Mouse (Mus musculus): ENCODE results near the gene Timm13. TPM values are rescaled to one million over a fixed set of nuclear protein-coding genes. Genes with fewer than 3 reads are reported as not detected.
A peak's percentile ranks its signal among the peaks of the same experiment; 100 is the strongest.

Timm13 gene
- polyA plus RNA-seq, 1 experiment from 2014 or later: 309 TPM

DNA sequence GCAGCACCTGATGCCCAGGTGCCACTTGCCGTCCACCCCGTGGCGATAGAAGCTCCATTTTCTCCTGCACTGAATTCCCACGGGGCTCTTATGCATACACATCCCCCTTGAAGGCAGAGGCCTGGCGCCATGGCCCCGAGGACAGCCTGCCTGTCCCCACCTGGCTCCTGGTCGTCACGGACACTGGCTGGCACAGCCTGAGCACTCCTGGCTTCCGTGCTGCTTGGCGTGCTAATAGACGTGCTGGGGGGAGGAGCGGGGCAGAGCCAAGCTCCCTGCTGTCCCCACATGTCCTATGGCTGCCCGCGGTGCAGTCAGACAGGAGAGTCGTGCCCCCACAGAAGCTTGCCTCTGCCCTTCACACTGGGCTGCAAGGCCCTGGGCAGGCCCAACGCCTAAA, 36.3 kb downstream of the Timm13 start:
- H3K27me3 ChIP-seq (ENCODE audit: control insufficient read depth, insufficient read depth, low read length): no peaks in the 10 kb centered on the region
- H3K9me3 ChIP-seq (replicated peaks; ENCODE audit: control insufficient read depth, low read length): no peaks in the 10 kb centered on the region
- no peaks in the 10 kb centered on the region for H3K4me1 ChIP-seq (ENCODE audit: control insufficient read depth, insufficient read depth, low read length)
- no peak overlapping the region for H3K27ac ChIP-seq (ENCODE audit: low read length)
- ATAC-seq (ENCODE audit: insufficient read depth, low FRiP score): no peak
- H3K36me3 ChIP-seq (ENCODE audit: control insufficient read depth, insufficient read depth, low read length): peaks cover 11% of the 10 kb centered on the region; the same call in 1 of the 2 replicates
- H3K4me2 ChIP-seq (ENCODE audit: low read depth, low read length): no peak overlapping the region
- 87% methylated on average over 16 of the region's 16 CpGs for WGBS
- H3K4me3 ChIP-seq (replicated peaks; ENCODE audit: low read length): no peak overlapping the region
- no peak overlapping the region for H3K9ac ChIP-seq (ENCODE audit: low read length)

DNA sequence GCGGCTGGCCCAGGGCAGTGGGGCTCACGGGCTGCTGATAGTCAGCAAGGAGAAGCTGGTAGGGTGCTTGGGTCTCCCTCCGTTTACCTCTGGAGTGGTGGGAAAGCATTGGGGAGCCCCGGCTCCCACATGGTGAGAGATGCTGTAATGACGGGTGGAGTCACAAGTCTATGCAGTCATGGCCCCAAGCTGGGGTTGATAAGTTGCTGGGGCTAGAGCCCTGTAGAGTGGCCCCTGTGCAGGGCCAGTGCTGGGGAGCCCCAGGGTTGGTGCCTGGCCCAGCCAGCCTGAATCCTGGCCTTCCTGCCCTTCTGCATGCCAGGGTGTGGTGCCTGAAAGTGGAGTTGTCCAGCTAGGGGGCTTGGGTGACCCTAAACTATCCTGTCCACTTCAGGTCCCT, 38.5 kb downstream of the Timm13 start:
- Histone ChIP-seq H3K4me1 (ENCODE audit: control insufficient read depth, insufficient read depth, low read length) (peaks cover 9% of the 10 kb centered on the region; the same call in 1 of the 2 replicates), H3K27me3 (ENCODE audit: control insufficient read depth, insufficient read depth, low read length) (no peaks in the 10 kb centered on the region), H3K4me3 (replicated peaks; ENCODE audit: low read length) (no peak overlapping the region), H3K27ac (ENCODE audit: low read length) (no peak overlapping the region), H3K36me3 (ENCODE audit: control insufficient read depth, insufficient read depth, low read length) (peaks cover 7% of the 10 kb centered on the region; the same call in 1 of the 2 replicates), H3K9me3 (replicated peaks; ENCODE audit: control insufficient read depth, low read length) (no peaks in the 10 kb centered on the region), H3K4me2 (ENCODE audit: low read depth, low read length) (no peak overlapping the region), H3K9ac (ENCODE audit: low read length) (no peak overlapping the region)
- no peak for ATAC-seq (ENCODE audit: insufficient read depth, low FRiP score)
- WGBS: 91% methylated on average over 5 of the region's 5 CpGs

DNA sequence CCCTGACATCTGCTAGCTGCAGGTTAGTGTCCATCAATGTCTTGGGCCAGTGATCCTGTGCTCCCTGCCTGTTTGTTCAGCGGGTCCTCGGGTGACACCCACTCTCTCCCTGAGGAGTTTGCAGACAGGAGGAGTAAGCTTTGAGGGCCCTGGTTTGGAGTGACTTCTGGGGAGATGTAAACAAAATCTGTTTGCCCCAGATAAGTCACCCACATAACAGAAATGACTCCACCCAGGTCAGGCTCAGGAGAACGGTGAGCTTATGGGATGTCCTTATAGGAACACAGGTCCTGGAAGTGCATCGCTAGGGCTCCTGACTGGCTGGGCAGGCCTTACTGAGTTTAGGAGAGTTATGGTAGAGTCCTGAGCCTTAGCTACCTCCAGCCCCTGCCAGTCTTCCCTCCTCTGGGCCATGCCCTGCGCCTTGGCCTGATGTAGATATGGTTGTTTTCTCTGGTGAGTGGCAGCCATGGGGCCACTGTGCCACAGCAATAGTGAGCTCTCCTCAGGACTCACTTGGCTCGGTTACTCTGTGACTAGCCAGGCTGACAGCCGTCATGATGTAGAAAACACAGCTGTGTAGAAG, 42.3 kb downstream of the Timm13 start:
- Histone ChIP-seq H3K27ac (ENCODE audit: low read length) (peak overlapping the region; percentile 1; the same call in 1 of the 2 replicates), H3K9me3 (replicated peaks; ENCODE audit: control insufficient read depth, low read length) (no peaks in the 10 kb centered on the region), H3K4me1 (ENCODE audit: control insufficient read depth, insufficient read depth, low read length) (peaks cover 34% of the 10 kb centered on the region), H3K4me2 (ENCODE audit: low read depth, low read length) (no peak overlapping the region), H3K9ac (ENCODE audit: low read length) (peak overlapping the region; percentile 9; the same call in 1 of the 2 replicates), H3K27me3 (ENCODE audit: control insufficient read depth, insufficient read depth, low read length) (no peaks in the 10 kb centered on the region), H3K36me3 (ENCODE audit: control insufficient read depth, insufficient read depth, low read length) (0 out of 2 replicates have a peak, but pooled peaks cover 7% of the 10 kb centered on the region), H3K4me3 (replicated peaks; ENCODE audit: low read length) (no peak overlapping the region)
- ATAC-seq (ENCODE audit: insufficient read depth, low FRiP score): no peak
- WGBS: 62% methylated on average over 7 of the region's 7 CpGs

DNA sequence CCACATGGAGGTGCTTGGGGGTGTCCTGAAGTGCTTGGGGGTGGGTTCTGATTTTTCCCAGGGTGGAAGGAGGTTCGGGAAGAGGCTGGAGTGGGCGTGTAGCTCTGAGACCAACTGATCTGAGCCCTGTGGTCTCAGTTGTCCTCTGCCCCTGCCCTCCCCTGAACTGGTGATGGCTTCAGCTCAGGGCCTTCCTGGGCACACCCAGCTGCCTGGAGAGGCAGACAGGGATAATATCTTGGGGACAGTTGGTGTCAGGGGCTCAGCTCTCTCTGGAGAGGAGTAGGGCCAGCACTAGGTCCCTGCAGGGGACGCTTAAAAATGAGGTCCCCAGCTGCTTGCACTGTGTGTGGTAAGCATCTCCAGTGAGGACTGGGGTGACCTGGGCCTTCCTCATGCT, 42.9 kb downstream of the Timm13 start:
- 57% methylated on average over 3 of the region's 3 CpGs for WGBS
- Histone ChIP-seq H3K27ac (ENCODE audit: low read length) (peak overlapping the region; percentile 1), H3K4me3 (replicated peaks; ENCODE audit: low read length) (no peak overlapping the region), H3K4me2 (ENCODE audit: low read depth, low read length) (no peak overlapping the region), H3K4me1 (ENCODE audit: control insufficient read depth, insufficient read depth, low read length) (peaks cover 34% of the 10 kb centered on the region), H3K36me3 (ENCODE audit: control insufficient read depth, insufficient read depth, low read length) (0 out of 2 replicates have a peak, but pooled peaks cover 5% of the 10 kb centered on the region), H3K27me3 (ENCODE audit: control insufficient read depth, insufficient read depth, low read length) (no peaks in the 10 kb centered on the region), H3K9me3 (replicated peaks; ENCODE audit: control insufficient read depth, low read length) (no peaks in the 10 kb centered on the region), H3K9ac (ENCODE audit: low read length) (0 out of 2 replicates have a peak overlapping the region, but pooled peaks have one; percentile 9)
- no peak for ATAC-seq (ENCODE audit: insufficient read depth, low FRiP score)

DNA sequence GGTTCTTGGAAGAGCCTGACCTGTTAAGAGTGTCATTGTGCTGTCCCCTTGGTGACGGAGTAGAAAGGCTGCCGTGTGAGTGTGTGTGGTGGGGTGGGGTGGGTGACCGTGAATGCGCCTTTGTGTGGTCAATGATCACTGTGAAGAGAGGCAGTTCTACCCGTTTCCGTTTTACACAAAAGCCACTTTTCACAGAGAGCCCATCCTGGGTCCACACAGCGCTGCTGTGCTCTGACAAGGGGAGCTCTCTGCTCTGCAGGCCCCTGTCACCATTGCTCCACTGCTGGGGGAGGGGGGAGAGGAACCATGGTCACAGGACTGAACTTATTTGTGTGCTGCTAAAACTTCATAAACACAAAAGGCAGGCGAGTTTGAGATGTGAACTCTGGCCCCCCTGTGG, 43.4 kb downstream of the Timm13 start:
- Histone ChIP-seq H3K4me2 (ENCODE audit: low read depth, low read length) (no peak overlapping the region), H3K9me3 (replicated peaks; ENCODE audit: control insufficient read depth, low read length) (no peaks in the 10 kb centered on the region), H3K27ac (ENCODE audit: low read length) (peak overlapping the region; percentile 1), H3K4me1 (ENCODE audit: control insufficient read depth, insufficient read depth, low read length) (peaks cover 34% of the 10 kb centered on the region), H3K27me3 (ENCODE audit: control insufficient read depth, insufficient read depth, low read length) (no peaks in the 10 kb centered on the region), H3K36me3 (ENCODE audit: control insufficient read depth, insufficient read depth, low read length) (0 out of 2 replicates have a peak, but pooled peaks cover 2% of the 10 kb centered on the region), H3K4me3 (replicated peaks; ENCODE audit: low read length) (no peak overlapping the region), H3K9ac (ENCODE audit: low read length) (peak overlapping the region; percentile 47; the same call in 1 of the 2 replicates)
- WGBS: 58% methylated on average over 8 of the region's 8 CpGs
- no peak for ATAC-seq (ENCODE audit: insufficient read depth, low FRiP score)

DNA sequence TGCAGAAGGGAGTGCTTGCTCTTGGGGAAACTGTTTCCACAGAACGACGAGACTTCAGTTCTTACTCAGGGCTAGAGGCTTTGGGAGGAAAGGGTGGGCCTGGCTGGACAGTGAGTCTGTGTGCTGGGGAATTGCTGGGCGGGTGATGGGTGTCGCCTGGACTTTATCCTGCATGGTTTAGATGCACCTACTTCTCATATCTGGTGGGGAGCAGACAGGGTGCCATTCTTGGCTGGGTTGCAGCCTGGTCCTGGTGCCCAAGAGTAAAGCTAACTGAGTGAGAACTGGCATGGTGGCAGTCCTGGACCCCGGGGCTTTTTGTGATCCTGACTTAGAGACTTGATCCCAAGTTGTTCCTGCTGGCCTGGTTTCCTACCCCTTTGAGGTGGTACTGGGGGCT, 43.9 kb downstream of the Timm13 start:
- 73% methylated on average over 5 of the region's 5 CpGs for WGBS
- H3K36me3 ChIP-seq (ENCODE audit: control insufficient read depth, insufficient read depth, low read length): no peaks in the 10 kb centered on the region
- H3K9me3 ChIP-seq (replicated peaks; ENCODE audit: control insufficient read depth, low read length): no peaks in the 10 kb centered on the region
- peak overlapping the region; percentile 47; the same call in 1 of the 2 replicates for H3K9ac ChIP-seq (ENCODE audit: low read length)
- no peak overlapping the region for H3K4me3 ChIP-seq (replicated peaks; ENCODE audit: low read length)
- H3K4me2 ChIP-seq (ENCODE audit: low read depth, low read length): no peak overlapping the region
- no peaks in the 10 kb centered on the region for H3K27me3 ChIP-seq (ENCODE audit: control insufficient read depth, insufficient read depth, low read length)
- H3K4me1 ChIP-seq (ENCODE audit: control insufficient read depth, insufficient read depth, low read length): peaks cover 34% of the 10 kb centered on the region
- no peak for ATAC-seq (ENCODE audit: insufficient read depth, low FRiP score)
- H3K27ac ChIP-seq (ENCODE audit: low read length): no peak overlapping the region

DNA sequence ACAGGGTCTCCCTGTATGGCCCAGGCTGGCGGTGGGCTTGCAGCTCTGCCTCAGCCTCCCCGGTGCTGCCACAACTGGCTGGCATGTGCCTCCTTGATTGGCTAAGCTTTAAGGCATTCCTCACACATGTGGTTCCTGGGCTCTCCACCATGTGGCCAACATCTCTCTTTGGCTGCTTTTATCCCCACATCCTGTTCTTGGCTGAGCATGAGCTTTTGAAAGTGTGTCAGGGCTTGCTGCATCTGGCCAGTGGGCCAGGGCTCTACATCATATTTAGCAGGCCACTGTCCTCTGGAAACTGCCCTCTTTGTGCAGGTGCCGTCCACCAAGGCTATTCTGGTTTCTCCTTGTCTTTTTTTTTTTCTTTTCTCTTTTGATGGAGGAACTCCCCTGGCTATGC, 44.5 kb downstream of the Timm13 start:
- no peak for ATAC-seq (ENCODE audit: insufficient read depth, low FRiP score)
- 60% methylated on average over 3 of the region's 3 CpGs for WGBS
- no peaks in the 10 kb centered on the region for H3K27me3 ChIP-seq (ENCODE audit: control insufficient read depth, insufficient read depth, low read length)
- H3K4me3 ChIP-seq (replicated peaks; ENCODE audit: low read length): peak overlapping the region; percentile 90
- peaks cover 34% of the 10 kb centered on the region for H3K4me1 ChIP-seq (ENCODE audit: control insufficient read depth, insufficient read depth, low read length)
- H3K36me3 ChIP-seq (ENCODE audit: control insufficient read depth, insufficient read depth, low read length): peaks cover 3% of the 10 kb centered on the region; the same call in 1 of the 2 replicates
- no peaks in the 10 kb centered on the region for H3K9me3 ChIP-seq (replicated peaks; ENCODE audit: control insufficient read depth, low read length)
- H3K9ac ChIP-seq (ENCODE audit: low read length): peak overlapping the region; percentile 93
- H3K4me2 ChIP-seq (ENCODE audit: low read depth, low read length): peak overlapping the region; percentile 98; the same call in 1 of the 2 replicates
- H3K27ac ChIP-seq (ENCODE audit: low read length): no peak overlapping the region

DNA sequence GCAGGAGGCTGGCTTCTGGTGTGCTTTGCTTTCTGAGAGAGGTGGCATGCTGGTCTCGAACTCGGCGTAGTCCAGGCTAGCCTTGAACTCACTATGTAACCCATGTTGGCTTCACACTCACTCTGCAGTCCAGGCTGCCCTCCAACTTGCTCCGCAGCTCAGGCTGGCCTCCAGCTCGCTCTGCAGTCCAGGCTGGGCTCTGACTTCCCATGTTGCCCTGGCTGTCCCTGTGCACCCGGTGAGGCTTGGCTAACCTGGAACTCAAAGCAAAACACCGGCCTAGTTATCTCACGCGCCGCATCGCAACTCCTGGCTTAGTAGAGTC, 45.1 kb downstream of the Timm13 start:
- ATAC-seq (ENCODE audit: insufficient read depth, low FRiP score): no peak; the same call in 1 of the 2 replicates
- WGBS: 17% methylated on average over 10 of the region's 11 CpGs

DNA sequence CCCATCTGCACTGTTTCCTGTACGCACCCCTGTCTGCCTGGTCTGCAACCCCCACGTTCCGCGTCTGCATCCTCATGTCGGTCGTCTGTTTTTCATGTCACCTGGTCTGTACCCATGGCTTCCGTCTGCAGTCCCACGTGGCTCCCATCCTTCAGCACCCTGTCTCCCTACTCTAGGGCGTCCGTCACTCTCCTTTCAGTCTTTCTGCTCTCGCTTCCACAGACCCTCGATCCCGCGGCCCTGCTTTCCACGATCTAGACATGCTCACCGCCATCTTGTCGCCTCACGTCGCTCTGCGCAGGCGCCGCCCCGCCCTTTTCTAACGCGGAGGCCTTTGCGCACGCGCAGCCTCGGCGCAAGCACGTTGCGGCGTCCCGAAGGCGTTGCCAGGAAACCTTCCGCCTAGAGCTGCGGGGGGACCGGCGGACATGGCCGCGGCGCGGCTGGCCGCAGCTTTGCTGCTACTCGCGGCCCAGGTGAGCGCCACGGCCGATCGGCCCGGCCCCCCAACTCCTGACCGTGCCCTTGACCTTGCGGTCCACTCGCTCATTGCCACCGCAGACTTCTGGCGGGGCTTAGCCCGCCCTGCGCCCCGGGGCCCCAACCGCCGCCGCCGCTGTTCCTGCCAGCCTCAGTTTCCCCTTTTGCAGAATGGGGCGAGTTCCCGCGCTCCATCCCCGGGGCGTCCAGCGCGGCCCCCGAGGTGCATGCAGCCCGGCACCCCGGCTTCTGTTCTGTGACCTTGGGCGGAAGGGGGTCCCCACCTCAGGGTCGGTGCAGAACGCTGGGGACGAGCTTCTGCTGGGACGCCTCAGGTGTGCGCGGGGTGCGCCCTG, 45.6 kb downstream of the Timm13 start, which contains the start of the genes Lsm7 and Sppl2b:
Gene Lsm7 (minus strand): TSS at position 297 of the 836 bp plus-strand sequence.
Gene Sppl2b (plus strand): TSS at position 363 of the 836 bp plus-strand sequence.
- peaks cover 5% of the 10 kb centered on the region; the same call in 1 of the 2 replicates for H3K36me3 ChIP-seq (ENCODE audit: control insufficient read depth, insufficient read depth, low read length)
- peak; percentile 86 for ATAC-seq (ENCODE audit: insufficient read depth, low FRiP score)
- H3K27me3 ChIP-seq (ENCODE audit: control insufficient read depth, insufficient read depth, low read length): no peaks in the 10 kb centered on the region
- H3K27ac ChIP-seq (ENCODE audit: low read length): peak within 1 kb of the TSS; percentile 5; the same call in 1 of the 2 replicates
- peak within 1 kb of the TSS; percentile 93 for H3K9ac ChIP-seq (ENCODE audit: low read length)
- H3K9me3 ChIP-seq (replicated peaks; ENCODE audit: control insufficient read depth, low read length): no peaks in the 10 kb centered on the region
- peak within 1 kb of the TSS; percentile 90 for H3K4me3 ChIP-seq (replicated peaks; ENCODE audit: low read length)
- WGBS: under 1% methylated on average over 81 of the region's 81 CpGs
- peaks cover 34% of the 10 kb centered on the region for H3K4me1 ChIP-seq (ENCODE audit: control insufficient read depth, insufficient read depth, low read length)
- H3K4me2 ChIP-seq (ENCODE audit: low read depth, low read length): peak within 1 kb of the TSS; percentile 98

More for the DNA sequence above, 45.1 kb downstream of the Timm13 start:
- Histone ChIP-seq H3K36me3 (ENCODE audit: control insufficient read depth, insufficient read depth, low read length) (peaks cover 5% of the 10 kb centered on the region; the same call in 1 of the 2 replicates), H3K27ac (ENCODE audit: low read length) (no peak overlapping the region), H3K9ac (ENCODE audit: low read length) (peak overlapping the region; percentile 93), H3K4me1 (ENCODE audit: control insufficient read depth, insufficient read depth, low read length) (peaks cover 34% of the 10 kb centered on the region), H3K9me3 (replicated peaks; ENCODE audit: control insufficient read depth, low read length) (no peaks in the 10 kb centered on the region), H3K4me2 (ENCODE audit: low read depth, low read length) (peak overlapping the region; percentile 98), H3K4me3 (replicated peaks; ENCODE audit: low read length) (peak overlapping the region; percentile 90), H3K27me3 (ENCODE audit: control insufficient read depth, insufficient read depth, low read length) (no peaks in the 10 kb centered on the region)

Data from stomach, embryonic 16.5 days (tissue).